Mouse (Mus musculus) induced T-regulatory cell, adult 2 months (primary cell): Measurements from ENCODE around the gene Mss51.

Experiments
- DNase-seq: peaks from one replicate; pipeline ENCODE4 v3.0.0-alpha.2; 2012; ENCODE audit warnings: low read depth

Gene Mss51

GRCm38 (mm10) chr14:20496603-20497002 is at the start of gene Mss51:
TSS of gene Mss51 (minus strand) at chr14:20496901.
- DNase-seq: no peak

- peak; percentile 94 for DNase-seq
These were observed 49.7 kb upstream of the Mss51 start, which contains the start of gene Ppp3cb for GRCm38 (mm10) chr14:20546415-20546814. TSS of gene Ppp3cb (minus strand) at chr14:20546573.

GRCm38 (mm10) chr14:20545529-20546331 is 49.0 kb upstream of the Mss51 start:
- DNase-seq: peak; percentile 86

DNA sequence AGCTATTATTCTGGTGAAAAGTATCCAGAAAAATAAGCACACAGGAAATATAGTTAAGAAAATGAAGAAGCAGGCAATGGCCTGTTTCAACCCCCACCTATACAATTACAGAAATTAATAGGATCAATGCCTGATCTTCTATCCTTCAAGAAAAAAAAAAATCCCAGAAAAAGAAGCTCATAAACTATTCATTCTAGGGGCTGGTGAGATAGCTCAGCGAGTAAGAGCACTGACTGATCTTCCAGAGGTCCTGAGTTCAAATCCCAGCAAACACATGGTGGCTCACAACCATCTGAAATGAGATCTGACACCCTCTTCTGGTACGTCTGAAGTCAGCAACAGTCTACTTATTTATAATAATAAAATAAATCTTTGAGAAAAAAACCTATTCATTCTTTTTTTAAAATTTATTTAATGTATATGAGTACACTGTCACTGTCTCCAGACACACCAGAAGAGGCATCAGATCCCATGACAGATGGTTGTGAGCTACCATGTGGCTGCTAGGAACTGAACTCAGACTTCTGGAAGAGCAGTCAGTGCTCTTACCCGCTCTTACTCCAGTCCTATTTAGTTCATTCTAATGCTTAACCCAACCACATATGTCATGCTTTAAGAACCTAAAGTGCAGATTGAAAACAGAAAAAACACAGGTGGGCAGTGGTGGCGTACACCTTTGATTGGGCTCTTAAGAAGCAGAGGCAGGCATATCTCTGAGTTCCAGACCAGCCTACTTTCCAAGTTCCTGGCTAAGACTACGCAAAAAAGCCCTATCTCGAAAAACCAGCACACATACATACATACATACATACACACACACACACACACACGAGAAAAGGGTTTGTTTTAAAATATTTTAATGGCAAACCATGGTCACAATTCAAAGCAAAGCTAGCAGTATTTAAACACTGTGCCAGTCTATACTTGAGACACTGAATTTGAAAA is 48.0 kb upstream of the Mss51 start:
- DNase-seq: peak; percentile 43

DNA sequence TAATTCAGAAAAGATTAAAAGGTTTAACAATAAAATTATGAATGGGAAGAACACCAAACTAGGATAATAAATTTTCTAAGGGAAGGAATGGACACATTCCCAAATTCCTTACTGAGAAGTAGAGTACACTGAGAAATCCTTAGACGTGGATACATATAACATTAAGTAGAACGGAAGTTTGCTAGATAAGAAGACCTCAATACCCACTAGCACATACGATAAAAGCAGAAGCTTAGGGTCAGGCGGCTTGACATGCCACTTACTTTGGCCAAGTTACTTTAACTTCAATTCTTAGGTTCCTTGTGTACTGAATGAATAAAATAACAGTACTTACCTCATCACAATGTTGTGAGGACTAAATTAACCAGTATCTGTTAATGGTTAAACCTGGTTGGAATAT is 32.9 kb upstream of the Mss51 start:
- DNase-seq: no peak

- DNase-seq: no peak
These were observed 23.5 kb upstream of the Mss51 start for GRCm38 (mm10) chr14:20520179-20520578.

DNA sequence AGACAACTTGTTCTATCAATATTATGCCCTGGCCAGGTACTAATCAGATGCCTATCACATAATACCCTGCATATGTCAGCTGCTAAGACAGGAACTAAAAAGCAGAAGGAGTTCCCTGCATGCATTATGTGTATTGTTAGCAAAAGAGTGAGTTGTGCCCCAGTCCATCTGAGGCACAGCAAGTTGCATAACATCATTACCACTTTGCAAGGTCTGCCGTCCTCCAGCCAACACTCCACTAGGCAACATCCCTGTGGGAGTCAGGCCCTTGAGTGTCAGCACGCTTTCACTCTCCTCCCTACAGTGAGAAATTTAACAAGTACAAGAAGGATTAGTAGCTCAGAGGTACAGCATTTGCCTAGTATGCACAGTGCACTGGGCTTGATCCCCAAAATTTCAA is 11.7 kb upstream of the Mss51 start:
- no peak for DNase-seq

GRCm38 (mm10) chr14:20502966-20503365 is 6.3 kb upstream of the Mss51 start:
- peak; percentile 62 for DNase-seq

- DNase-seq: no peak
These were observed 3.3 kb upstream of the Mss51 start for GRCm38 (mm10) chr14:20499982-20500381.

DNA sequence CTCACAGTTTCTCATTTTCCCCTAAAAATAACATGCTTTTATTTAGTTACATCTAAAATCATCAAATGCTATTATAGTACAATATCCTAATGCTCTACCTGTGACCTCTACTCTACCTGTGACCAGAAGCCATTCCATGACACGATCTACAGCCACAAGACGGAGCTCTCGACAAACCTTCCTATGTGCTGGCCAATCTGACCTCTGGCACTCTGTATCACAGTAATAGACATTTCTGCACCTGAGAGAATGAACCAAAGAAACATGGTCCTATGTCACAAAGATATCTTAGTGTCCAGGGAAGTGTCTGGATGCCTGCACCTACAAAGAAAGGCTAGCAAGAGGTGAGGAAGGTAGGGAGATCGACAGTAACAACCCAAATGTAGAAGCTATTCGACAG is 10.7 kb downstream of the Mss51 start:
- no peak for DNase-seq

DNA sequence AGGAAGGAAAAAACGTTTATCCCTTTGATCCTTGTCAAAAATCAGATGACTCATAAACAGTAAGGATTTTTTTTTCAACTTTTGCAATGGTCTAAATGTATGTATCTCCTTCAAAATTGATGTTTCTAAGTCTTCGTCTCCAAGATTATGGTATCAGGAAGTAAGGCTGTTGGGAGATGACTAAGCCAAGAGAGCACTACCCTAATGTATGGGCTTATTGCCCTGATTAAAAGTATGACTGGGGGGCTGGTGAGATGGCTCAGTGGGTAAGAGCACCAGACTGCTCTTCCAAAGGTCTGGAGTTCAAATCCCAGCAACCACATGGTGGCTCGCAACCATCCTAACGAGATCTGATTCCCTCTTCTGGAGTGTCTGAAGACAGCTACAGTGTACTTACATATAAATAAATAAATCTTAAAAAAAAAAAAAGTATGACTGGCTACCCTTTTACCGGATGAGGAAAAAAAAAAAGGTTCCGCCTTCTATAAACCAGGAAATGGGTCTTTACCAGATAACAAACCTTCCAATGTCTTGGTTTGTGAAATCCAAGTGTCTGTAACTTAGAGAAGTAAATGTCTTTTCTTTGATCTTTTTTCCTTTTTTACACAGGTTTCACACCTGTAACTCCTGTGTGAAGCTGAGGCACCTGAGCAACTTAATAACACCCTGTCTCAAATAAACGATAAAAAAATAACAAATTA is 14.5 kb downstream of the Mss51 start:
- no peak for DNase-seq

DNA sequence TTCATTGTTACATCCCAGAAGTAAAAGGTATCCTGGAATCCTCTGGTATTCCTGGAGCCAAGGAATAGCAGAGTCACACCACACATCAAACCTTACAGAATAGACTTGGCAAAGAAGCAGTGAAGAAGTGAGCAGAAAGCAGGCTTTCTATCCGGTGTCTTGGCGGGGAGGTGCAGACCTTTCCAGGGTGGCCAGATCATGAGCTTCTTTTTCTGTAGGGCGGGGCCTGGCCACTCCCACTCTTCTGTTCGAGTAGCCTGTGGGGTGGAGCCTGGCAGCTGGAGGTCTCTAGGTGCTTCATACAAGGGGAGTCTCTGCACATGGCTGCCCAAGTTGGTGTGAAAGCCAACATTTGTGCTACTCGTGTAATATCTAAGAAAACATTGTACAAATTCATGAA is 15.5 kb downstream of the Mss51 start:
- peak; percentile 47 for DNase-seq

- no peak for DNase-seq
These were observed 16.5 kb downstream of the Mss51 start for GRCm38 (mm10) chr14:20480195-20480579.

DNA sequence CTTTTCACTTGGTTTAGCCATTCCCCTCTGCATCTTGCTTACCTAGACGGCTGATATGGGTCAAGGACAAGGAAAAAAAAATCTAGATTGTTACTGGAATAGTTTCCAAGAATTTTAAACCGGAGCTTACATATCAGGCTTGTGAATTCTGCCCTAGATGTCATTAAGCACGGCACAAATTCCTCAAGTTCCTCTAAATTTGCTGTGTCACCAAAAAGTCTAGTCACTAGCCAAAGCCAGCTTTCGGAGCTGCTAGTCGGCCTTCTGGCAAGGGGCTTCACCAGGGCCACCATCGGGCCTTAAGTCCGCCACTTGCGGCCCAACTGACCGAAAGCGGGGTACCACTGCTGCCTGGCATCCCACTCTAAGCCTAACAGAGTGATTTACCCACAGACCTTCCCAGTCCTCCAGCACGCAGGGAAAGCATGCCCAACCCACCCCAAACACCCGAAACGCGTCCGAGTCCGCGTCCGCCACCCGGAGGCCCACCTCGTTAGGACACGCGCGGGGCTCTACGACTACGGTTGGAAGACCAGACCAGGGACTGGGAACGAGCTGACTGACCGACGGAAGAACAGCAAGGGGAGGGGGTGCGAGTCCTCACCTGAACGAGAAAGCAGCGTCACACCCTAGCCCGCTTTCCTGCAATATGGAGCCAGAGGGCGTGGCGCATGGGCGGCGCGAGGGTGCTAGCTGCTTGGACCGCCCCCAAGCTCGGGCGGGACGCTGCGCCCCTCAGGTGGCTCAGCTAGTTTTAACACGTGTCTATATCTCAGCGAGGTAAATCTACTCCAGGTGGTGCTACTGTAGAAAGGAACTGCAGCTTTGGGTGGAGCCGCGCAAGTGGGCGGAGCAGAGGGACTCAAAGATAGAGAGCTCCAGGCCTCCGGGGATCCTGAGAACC is 17.2 kb downstream of the Mss51 start, which contains the start of gene Anxa7:
Gene Anxa7, minus strand, starts transcription at position 843 of the 904 bp plus-strand sequence.
- peak; percentile 88 for DNase-seq

DNA sequence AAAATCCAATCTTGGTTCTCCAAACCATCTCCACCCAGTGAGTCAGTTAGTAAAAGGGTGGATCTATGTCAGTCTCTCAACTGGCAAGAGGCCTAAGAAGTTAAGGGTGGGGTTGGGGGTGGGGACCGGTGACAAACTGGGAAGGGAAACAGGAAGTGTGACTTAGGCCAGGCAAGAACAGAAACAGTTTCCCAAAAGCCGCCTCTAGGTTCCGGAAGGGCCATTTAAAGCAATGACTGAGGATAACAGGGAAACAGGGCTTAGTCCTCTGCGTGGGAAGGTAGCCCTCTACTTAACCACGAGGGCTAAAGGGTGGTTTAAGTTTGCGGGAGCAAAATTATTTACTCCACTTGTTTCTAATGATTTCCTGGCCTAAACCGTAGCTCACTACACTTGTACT is 17.9 kb downstream of the Mss51 start:
- DNase-seq: peak; percentile 65

DNA sequence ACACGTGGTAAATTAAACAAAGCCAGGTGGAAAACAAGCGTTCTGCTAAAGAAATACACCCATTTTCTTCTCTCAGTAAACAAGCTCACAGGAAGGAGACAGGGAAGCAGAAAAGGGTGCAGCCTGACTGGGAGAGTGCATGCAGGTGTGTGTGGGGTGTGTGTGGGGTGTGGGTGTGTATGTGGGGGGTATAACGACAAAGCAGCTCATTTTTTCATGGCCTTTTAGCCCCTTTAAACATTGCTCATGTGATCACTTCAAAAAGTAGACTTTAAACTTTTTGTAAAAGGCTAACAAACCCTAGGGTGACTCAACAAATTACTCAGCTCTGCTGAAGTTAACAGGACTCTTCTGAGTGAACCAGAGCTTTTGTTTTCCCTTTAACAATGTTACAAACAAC is 18.3 kb downstream of the Mss51 start:
- no peak for DNase-seq

DNA sequence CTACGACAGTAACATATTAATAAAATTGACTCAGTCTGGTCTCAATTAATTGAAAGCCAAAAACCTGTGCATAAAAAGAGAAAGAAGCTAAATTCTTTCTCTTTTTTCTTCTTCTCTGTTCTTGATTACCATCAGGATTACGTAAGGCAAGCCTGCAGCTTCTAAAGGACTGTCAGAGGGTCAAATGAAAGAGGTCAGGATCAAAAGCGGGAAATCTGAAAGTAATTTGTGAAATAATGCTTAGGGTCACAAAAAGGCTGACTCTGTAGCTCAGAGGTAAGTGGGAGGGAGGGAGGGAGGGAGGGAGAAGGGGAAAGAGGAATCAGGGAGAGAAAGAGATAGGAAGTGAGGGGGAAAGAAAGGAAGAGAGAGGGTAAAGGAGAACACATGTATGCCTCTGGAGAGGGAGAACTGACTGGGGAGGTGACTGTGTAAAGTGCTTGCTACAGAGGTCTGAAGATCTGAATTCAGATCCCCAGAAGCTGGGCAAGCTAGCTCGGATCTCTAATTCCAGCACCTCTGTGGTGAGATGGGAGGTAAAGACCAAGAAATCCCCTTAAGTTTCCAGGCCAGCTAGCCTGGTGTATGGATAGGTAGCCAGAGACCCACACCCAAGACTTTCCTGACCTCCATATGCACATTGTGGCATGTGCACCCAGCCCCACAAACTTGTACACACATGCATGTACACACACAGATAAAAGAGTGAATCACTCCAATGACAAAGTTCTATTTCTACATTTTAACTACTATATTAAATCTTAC is 19.3 kb downstream of the Mss51 start:
- no peak for DNase-seq

DNA sequence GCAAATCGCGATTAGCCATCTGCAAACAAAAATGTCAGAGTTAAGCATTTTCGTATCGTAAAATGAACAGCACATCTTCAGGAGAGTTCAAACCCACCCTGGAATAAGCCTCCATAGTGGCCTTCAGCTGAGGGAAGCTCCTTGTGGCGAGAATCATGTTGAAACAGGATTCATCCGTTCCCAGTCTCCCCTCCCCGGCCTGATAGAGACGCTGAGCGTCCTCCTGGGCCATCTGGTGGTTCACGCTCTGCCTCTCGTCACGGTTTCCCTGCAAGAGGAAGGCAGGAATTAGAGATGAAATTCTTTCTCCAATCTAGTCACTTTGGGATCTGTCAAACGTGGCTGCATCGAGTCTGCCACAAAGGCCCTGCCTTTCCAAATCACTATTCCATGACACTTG is 36.5 kb downstream of the Mss51 start:
- no peak for DNase-seq

DNA sequence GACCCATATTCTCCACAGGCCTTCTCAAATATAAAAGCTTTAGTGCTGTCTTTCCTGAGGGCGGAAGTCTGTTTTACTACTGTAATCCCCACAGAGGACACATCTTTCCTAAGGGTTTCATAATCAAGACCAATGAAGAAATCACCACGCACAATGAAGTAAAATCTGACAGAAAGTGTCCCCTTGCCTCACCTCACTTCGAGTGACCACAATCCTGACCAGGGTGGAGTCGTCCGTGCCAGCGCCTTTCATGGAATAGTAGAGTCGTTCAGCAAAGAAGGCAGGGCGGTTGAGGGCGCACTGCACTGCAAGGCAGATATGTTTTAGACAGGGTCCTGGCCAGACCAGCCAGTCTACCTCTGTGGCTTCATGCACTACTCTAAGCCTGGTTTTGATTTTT is 38.3 kb downstream of the Mss51 start:
- no peak for DNase-seq

GRCm38 (mm10) chr14:20452929-20453328 is 43.8 kb downstream of the Mss51 start:
- DNase-seq: no peak
